Mouse (Mus musculus) adrenal gland, adult (tissue): Measurements from ENCODE around the gene Ptges2.
A peak's percentile ranks its signal among the peaks of the same experiment; 100 is the strongest.

Experiments
- DNase-seq, 2 experiments: peaks; one replicate each; pipeline ENCODE4 v3.0.0; 2022 to 2023; ENCODE audit warnings: low spot score in 1 of 2; ENCODE audit not compliant: inconsistent age in 2 of 2

The Ptges2 gene

DNA sequence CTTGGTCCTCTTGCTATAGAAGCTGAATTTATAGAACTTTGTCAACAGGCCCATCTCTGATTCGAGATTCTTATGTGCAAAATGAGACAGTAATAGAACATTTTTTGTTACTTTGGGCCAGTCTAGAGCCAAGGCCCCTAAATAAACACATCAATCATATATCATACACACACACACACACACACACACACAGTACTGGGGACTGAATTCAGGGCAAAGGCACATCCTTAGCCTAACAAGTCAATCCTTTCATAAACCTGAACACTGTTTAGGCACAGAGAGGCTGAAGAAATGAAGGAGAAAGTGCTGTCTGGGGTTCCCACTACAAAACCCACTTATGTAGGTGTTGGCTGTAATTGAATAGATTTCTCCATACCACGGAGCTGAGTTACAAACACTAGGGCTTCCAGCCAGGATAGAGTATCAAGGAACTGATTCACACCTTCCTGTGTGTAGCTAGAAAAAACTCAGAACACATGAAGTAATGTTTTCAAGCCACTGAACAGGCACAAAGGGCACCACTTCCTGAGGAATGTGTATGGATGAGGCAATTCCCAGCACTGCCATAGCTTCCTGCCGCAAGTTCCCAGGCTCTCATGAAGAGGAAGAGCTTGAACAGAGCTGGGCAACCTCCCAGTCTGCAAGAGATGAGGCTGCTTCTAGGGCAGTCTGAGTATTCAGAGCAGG, 41.1 kb downstream of the Ptges2 start:
- peak; percentile 43 to 71 for DNase-seq

DNA sequence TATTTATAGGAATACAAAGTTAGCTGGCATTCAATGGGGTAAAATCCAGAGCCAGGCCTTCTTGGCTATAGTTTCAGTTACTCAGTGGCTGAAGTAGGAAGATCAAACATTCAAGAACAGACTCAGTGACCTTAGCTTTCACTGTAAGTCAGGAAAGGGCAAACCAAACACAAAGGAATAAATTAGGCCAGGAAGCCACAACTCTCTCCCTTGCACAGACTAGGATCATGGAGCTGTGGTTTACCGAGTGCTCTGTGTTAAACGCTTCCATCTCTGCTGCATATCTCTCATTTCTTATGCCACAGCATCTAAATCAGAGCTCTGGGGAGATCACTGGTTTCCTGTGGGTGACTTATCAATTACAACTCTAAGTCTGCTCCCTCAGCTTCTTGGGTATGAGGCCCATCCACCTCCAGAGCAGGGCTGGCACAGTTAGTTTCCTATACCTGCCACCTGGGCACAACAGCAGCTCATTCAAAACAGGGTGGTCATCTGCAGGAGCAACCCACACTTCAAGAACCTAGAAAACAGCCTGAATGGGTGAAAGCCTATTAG, 42.0 kb downstream of the Ptges2 start:
- no peak for DNase-seq

DNA sequence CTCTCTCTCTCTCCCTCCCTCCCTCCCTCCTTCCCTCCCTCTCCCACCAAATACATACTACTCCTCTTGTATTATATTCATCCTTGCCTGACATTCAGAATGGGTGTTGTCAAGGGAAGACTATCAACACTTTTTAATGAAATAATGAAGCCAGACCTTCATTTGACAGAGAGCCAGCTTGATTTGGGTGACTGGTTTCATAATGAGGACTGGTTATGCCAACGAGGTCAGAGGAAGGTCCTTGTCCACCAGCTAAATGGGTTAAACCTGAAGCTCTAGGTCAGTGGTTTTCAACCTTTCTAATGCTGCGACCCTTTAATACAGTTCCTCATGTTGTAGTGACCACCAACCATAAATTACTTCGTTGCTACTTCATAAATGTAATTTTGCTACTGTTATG, 43.0 kb downstream of the Ptges2 start:
- no peak for DNase-seq

DNA sequence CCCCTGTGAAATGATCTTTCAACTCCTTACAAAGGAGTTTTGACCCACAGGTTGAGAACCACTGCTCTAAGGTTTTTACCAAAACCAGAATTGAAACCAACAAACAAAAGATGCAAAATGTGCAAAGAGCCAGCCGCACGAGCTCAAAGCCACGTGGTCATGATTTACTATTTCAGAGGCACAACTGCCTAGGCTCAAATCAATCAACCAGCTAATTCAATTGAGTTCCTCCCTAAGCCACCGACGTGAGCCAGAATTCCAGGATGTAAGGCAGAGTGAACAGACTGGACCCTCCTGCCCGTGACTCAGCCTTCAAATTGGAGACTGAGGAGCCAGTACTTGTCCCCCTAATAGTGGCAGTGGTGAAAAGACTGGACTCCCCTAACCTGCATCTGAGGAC, 43.5 kb downstream of the Ptges2 start:
- DNase-seq: no peak

DNA sequence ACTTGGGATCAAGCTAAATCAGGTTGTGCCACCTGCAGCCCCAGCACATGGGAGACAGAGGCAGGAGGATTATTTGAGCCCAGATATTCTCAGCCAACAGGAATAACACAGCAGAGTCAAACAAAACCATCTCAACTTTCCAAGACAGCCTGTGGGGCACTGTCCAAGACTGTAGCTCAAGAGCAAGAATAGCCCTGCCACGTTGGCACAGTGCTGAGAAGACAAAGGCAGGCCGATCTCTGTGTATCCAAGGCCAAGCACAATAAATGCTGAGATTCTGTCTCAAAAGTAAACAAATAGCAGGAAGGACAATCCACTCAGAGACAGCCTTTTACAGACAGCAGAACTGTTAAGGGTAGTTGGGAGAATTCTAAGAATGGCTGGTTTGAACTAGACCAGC, 44.5 kb downstream of the Ptges2 start:
- no peak for DNase-seq

DNA sequence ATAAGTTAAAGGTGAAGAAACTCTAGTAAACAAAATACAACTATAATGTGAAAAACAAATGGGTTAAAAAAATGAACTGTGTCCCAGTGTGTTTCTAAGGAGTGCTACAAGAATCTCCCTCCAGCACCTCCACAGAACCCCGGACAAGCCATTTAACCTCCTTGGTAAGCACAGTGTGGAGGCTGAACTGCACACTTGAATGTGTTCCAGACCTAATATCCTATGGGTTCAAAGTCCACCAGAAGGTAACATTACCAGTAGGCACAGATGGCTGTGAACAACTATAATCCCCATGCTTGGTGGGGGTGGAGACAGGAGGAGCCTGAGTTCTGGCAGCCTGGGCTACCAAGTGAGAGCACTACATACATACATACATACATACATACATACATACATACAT, 44.9 kb downstream of the Ptges2 start:
- no peak for DNase-seq

DNA sequence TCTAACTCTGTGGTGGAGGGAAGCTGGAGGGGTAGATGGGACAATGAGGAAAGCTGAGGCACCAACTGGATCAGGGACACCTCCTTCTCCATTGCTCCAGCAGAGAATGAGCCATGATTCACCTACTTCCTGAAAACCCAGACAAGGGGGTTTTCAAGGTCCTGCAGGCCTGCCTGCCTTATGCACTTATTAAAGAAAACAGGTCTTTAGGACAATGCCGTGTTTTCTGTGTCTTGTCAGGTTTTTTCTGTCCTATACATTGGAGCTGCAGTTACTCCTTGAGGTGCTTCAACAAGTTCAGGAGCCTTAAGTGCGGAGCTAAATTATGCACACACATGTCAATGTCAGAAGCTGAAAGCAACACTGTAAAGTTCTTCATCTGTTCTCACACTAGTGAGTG, 45.9 kb downstream of the Ptges2 start:
- peak; percentile 33 to 72 for DNase-seq

DNA sequence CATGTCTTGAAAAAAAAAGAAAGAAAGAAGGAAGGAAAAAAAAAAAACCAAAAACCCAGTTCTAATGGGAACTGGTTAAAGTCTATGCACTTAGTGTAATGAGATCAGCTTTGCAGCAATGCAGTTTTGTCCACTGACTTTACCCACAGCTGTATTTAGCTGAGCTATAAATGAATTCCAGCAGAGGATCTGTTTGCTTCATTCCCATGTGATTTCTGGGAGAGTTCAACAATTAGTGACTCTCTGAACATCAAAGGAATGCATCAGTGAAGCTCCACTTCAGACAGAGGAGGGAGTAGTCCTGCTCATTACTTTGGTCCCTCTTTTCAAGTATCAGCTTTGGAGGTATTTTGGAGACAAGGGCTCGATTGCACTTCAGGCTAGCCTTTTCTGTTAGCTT, 49.8 kb downstream of the Ptges2 start:
- DNase-seq: no peak

DNA sequence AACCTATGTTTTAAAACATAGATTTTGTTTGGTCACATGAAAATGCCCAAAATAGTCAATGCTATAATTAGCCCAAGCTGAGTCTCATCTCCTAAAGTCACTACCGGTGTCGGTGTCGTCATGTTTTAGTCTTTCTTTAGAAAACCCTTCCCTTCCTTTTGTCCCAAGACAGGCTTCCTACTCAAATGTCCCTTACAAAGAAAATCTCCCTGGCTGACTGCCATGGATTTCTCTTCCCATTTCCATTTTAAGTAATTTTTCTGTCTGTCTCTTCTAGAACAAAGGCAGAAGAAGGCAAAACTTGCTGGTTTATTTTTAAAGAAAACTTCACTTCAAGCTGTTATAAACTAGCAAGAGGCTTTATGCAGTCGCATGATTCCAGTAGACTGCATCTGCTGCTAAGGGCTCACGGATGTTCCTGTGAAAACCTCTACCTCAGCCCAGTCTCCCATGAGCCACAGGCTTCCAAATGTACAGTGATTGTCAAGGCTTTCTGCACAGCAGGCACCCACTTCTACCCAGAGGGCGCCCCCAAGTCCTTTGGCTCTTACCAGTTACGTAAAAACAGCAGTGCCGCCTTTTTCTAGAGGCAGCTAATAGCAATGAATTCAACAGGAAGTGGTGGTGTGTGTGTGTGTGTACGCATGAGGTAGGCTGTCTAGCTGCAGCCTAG, 51.7 kb downstream of the Ptges2 start:
- DNase-seq: peak; percentile 56 to 78

DNA sequence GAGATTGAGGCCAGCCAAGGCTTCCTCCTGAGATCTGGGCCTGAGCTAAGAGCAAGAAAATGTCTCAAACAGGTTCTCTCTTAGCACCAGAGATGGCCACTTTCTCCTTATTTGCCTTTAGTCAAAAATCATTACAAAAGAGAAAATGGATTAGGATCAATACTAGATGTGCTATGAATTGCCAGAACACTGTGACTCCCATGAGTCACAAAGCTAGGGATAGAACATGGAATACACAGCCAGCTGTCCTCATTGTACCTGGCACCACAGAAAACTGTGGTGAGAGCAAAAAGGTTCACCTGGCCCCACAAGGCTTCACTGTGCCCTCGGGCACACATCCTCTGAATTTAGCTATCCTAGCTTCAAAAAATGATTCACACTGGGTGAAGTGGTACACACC, 52.8 kb downstream of the Ptges2 start:
- DNase-seq: peak; percentile 32 to 59

DNA sequence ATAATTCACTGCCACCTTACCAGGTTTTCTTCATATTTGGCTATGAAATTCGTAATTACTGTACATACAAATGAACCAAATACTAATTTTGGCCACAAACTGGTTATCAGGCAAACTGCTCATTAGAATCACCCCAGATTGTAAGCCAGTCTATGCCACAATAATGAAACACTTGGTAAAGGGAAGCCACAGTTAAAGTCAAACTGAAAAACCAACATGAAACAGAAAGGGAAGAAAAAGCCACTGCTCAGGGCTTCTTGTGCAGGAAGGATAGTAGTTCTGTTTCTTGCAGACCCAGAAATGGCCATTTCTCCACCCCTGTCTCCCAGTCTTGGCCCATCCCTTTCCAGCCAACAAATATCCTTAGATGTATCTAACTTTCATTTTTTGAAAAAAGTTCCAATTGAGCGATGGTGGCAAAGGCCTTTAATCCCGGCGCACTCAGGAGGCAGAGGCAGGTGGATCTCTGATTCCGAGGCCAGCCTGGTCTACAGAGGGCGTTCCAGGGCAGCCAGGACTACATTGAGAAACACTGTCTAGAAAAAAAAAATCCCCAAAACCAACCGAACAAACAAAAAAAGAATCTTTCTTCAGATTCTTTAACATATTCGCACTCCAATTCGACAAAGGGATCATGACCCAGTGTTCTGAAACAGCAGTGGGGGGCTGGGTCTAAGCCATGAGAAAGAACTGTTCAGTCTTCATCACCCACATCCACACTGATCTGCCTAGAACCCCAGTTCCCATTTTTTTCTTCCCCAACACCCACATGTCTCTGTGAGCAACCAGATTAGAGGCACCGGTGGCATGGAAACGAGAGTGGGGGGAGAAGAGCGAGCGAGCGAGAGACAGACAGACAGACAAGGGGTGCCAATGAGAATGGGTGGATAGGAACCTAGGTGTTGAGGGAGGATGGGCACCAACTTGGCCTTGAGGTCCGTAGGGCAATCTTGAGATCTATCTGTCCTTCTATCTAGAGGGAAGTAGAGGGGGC, 54.4 kb downstream of the Ptges2 start, which contains the start of gene Naif1:
Gene Naif1 (plus strand): TSS at position 697 of the 994 bp plus-strand sequence.
- peak; percentile 48 to 73 for DNase-seq

DNA sequence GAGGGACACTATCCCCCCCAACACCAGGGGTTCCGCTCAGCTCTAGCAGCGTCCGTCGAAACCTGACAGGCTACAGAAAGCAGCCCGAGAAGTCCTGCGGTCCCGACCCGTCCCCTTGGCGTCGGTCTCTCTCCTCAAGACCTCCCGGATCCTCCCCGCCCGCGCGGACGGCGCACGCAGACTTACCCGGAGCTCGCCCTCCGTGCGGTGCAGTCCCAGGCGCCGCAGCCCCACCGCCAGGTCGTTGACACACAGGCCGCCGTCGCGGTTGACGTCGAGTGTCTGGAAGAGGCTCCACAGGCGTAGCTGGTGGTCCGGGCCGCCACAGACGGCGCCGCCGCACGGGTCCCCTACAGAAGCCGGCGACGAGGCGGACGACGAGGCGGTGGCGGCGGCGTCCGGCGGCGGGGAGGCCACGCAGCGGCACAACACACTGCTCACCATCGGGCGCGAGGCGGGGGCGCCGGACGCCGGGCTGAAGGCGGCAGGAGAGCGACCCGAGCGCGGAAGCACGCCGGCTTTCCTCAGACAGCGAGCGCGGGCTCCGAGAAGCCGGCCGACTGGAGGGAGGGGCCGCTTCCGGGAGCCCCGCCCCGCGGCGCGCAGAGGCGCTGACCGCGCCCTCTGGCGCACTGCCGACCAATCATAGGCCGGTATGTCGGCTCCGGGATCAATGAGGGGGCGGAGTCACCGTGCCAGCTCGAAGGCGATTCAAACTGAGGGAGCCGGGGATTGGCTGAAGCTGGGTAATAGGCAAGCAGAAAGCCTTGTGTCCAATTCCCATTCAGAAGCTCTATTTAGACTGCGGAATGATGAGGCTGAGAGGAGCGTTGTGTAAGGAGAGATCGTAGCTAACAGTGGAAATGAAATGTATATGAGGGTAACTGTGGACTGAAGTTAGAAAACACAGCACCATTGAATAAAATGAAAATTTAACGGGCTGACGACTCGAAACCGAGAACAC, 55.5 kb downstream of the Ptges2 start, which contains the start of gene Slc25a25:
Gene Slc25a25 (minus strand): TSS at position 565 of the 964 bp plus-strand sequence.
- DNase-seq: peak; percentile 99

DNA sequence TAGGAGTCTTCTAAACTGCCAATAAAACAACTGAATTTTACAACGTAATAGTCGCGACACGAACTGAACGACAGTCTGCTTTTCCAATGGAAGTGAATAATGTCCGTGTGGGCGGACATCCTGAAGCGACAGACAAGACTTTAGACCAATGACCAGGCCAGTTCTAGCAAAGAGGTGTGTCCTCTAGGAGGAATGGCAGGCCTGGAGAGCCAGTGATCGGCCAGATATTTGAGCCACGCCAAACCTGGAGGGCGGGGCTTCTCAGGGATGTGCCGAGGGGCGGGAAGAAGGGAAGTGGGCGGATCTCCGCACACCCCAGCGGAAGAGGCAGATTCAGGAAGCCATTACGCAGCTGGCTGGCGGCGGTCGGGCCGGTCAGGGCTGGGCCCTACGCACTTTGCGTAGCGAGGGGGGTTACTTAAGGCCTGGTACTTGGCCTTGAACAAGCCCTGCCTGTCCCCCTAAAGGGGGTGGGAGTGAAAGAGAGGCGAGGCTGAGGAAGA, 56.2 kb downstream of the Ptges2 start:
- peak; percentile 99 to 100 for DNase-seq

DNA sequence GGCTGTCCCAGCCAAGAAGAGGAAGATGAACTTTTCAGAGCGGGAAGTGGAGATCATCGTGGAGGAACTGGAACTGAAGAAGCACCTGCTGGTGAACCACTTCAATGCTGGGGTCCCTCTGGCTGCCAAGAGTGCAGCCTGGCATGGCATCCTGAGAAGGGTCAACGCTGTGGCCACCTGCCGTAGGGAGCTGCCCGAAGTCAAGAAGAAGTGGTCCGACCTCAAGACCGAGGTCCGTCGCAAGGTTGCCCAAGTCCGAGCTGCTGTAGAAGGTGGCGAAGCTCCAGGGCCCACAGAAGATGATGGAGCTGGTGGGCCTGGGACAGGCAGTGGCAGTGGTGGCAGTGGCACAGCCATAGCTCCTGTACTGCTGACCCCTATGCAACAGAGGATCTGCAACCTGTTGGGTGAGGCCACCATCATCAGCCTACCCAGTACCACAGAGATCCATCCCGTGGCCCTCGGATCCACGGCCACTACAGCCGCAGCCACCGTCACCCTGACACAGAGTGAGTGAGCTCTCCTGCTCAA, 56.8 kb downstream of the Ptges2 start:
- peak in 1 of 2 experiments; percentile 68 for DNase-seq

DNA sequence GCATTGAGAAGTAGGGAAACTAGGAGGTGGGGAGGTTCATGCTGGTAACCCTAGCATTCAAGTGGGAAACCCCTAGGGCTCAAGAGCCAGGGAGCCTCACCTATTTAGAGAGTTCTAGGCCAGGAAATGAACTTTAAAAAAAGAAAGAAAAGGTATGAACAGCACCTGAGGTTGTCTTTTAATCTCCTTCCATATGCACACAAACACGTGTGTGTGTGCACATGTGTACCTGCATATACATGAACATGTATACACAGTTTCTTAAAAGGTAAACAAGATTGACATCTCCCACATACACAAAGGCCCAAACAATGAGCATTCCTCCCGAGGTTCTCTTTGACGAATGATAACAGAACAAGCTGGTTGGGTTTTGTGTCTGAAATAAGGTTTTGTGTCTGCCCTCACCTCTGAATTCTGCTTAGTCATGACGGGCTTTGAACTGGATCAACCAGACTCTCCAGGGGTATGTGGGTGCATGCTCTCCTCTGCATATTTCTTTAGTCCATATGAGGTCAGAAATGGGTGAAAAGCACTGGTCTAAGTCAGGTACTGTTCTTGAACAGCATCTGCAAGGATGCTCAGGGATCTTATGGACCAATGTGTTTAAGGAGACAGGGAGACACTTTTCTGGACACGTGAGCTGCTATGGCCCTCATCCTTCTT, 58.1 kb downstream of the Ptges2 start:
- DNase-seq: peak in 1 of 2 experiments; percentile 50

DNA sequence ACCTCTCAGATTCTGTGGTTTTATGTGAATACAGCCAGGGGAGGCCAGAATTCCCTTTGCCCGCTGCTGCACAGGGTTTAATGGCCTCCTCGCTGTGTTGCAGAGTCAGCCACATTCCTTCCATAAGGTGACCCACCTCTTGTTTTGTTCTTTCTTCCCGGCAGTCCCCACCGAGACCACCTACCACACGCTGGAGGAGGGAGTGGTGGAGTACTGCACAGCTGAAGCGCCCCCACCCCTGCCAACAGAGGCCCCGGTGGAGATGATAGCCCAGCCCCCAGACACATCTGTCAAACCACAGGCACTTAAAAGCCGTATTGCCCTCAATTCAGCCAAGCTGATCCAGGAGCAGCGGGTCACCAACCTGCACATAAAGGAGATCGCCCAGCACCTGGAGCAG, 58.9 kb downstream of the Ptges2 start:
- no peak for DNase-seq

DNA sequence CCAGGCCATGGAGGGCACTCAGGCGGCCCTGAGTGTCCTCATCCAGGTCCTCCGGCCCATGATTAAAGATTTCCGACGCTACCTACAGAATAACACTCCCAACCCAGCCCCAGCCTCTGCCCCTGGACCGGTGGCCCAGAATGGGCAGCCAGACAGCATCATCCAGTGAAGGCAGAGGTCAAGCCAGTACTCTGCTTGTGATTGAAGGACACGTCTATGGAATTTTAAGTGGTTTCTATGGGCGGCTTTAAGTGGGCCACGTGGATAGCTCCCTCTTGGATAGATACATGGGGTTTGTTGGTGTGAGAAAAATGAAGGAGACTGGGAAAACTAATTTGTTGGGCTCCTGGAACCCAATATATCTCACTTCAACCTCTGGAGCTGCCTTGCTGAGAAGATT, 59.4 kb downstream of the Ptges2 start:
- no peak for DNase-seq
